Mouse (Mus musculus) urinary bladder, postnatal 4 days (tissue): ENCODE results near the gene Podxl2.

Experiments
- DNase-seq, 2 experiments: peaks; one replicate each; pipeline ENCODE4 v3.0.0; 2021 to 2022; ENCODE audit warnings: low spot score in 2 of 2

The Podxl2 gene

DNA sequence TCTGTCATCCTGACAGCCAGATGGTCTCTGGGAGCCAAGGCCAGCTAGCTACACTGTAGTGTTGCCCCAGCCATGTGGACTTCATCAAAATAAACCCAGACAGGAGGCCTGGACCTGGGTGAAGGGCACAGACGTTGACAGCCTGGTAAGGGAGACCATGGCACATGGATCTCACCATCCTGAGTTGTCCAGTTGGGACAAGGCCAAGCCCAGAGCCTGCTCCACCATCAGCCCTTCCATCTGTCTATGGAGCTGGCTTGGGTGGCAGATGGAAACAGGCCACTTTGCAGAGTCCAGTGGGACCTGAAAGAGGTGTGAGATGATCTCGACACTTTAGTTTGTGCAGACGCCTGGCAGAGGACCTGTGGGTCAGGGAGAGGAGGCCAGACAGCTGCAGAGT lies 74.1 kb downstream of the Podxl2 start:
- no peak for DNase-seq

DNA sequence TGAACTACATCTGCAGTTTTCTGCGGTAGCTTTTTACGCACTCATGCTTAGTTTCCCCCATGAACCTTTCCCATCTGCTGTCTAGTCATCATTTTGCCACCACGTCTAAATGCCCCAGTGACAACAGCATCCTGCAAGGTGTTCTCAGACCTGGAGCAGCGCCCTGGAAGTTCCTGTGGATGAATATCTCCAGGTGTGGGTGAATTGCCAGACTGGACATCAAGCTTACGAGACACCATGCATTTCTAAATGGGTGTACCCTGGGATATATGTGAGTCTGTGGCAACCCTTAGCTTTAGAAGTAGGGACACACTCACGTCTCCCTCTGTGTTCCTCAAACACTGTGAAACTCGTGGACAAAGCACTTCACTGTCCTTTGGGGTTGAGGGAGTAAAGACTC lies 74.7 kb downstream of the Podxl2 start:
- no peak for DNase-seq

DNA sequence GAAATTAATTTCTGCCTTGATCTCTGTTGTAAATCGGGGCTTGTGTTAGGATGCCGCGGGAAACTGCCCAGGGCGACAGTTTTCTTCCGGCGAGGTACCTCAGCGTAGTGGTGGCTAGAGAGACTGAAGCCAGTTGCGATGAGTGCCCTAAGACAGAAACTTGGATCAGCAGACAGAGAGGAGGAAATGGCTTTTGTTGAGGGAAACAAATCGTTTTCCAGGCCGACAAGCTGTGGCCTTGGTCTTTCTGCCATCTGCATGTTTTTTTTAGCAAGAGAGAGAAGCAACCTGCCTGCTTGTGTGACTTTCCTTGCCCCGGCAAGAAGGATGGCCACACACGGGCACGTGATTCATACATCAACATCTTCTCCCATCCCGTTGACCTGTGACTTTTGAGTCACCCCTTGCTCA lies 80.3 kb downstream of the Podxl2 start:
- DNase-seq: no peak

DNA sequence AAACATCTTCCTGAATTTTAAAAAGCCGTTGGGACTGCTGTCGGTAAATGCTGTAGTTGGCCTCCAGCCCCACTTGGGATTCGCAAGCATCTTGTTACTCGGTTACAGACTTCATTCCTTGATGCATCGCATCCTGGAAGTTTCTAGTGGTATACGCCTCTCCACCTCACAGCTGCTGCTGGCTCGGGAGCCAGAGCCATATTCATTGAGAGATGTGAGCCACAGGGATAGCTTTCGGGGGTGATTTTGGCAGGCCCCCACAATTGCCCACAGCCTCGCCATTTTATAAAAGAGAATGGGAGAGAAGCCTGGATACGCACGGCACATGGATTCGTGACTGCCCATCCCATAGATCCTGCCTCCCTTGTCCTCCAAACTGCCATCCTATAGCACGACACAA lies 81.0 kb downstream of the Podxl2 start:
- DNase-seq: no peak

DNA sequence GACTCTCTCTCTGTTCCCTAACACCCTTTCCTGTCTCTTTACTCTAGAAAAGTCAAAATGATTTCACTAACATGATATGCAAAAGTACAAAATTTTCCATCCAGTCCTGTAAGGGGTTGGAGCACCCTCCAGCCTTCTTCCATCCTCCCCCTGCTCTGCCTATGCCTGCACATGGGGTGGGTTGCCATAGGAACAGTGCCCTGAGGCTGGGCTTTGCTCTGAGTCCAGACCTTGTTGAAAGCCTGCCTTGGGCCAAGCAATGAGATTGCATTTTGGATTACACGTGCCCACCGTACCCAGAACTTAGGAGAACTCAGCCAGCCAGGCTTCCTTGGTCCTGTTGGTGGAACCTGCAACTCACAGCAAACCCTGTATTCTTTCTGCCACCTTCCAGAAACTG lies 81.6 kb downstream of the Podxl2 start:
- DNase-seq: no peak
